ENCODE assay signal across 8 mouse cellular contexts in genomic region chr19:47403391-47404379, GRCm38 (mm10).
DNase-seq lines count a peak whose midpoint lies in the region; ATAC-seq and TF ChIP-seq lines count a peak whose summit lies in the region.

No protein-coding gene starts in this region.

- no peak overlapping the region for H3K9ac ChIP-seq in kidney, embryonic 14.5 days (ENCODE audit: low read depth, low read length)
- no peak overlapping the region for H3K9ac ChIP-seq in ES-E14 (ENCODE audit: insufficient read depth, low read depth, low read length, poor library complexity, severe bottlenecking)
- peak overlapping the region; percentile 69 for H3K9ac ChIP-seq in liver, embryonic 12.5 days

- 73% methylated on average over 3 of the region's 3 CpGs for WGBS in kidney, embryonic 14.5 days
- 55% methylated on average over 3 of the region's 3 CpGs for WGBS in liver, embryonic 12.5 days (ENCODE audit: insufficient replicate concordance)

- in situ Hi-C loops in ES-E14 (cut with MboI; ENCODE audit: low sequenced_read_pairs in 2 of 2, unreplicated experiment in 2 of 2) = no loop called here

- no peaks in the 10 kb centered on the region for H3K9me3 ChIP-seq in kidney, embryonic 14.5 days (ENCODE audit: control insufficient read depth, low read length)
- no peaks in the 10 kb centered on the region for H3K9me3 ChIP-seq in ES-E14 (ENCODE audit: control insufficient read depth, insufficient read depth, low read depth, low read length)
- no peaks in the 10 kb centered on the region for H3K9me3 ChIP-seq in liver, embryonic 12.5 days (replicated peaks)

- H3K27me3 ChIP-seq in kidney, embryonic 14.5 days (ENCODE audit: control insufficient read depth, insufficient read depth, low read length) = no peaks in the 10 kb centered on the region
- H3K27me3 ChIP-seq in liver, embryonic 12.5 days (replicated peaks) = no peaks in the 10 kb centered on the region

- H3K4me1 ChIP-seq in kidney, embryonic 14.5 days (ENCODE audit: control insufficient read depth, insufficient read depth, low read length) = peaks cover 25% of the 10 kb centered on the region
- peaks cover 2 to 29% of the 10 kb centered on the region in 2 experiments; a peak in 2 of 4 replicates for H3K4me1 ChIP-seq in ES-E14 (ENCODE audit: control insufficient read depth in 2 of 2, insufficient read depth in 2 of 2, low read length in 2 of 2, poor library complexity in 1 of 2)
- peaks cover 43% of the 10 kb centered on the region for H3K4me1 ChIP-seq in brown adipose tissue, adult 24 weeks (ENCODE audit: control insufficient read depth, insufficient read depth, insufficient read length, low read length)
- peaks cover 89% of the 10 kb centered on the region for H3K4me1 ChIP-seq in liver, embryonic 12.5 days

- no peak overlapping the region for H3K4me2 ChIP-seq in kidney, embryonic 14.5 days (replicated peaks; ENCODE audit: low read depth, low read length)
- peak overlapping the region; percentile 60 for H3K4me2 ChIP-seq in liver, embryonic 12.5 days

- H3K27ac ChIP-seq in kidney, embryonic 14.5 days (ENCODE audit: low read depth, low read length) = 0 out of 2 replicates have a peak overlapping the region, but pooled peaks have one; percentile 42
- peak overlapping the region; percentile 86 for H3K27ac ChIP-seq in ES-E14 (ENCODE audit: insufficient read depth, low read depth, low read length, poor library complexity, severe bottlenecking)
- peak overlapping the region; percentile 23 for H3K27ac ChIP-seq in brown adipose tissue, adult 24 weeks (replicated peaks; ENCODE audit: low read depth, low read length)
- peak overlapping the region; percentile 99 for H3K27ac ChIP-seq in liver, embryonic 12.5 days

- ATAC-seq in kidney, embryonic 14.5 days (ENCODE audit: low FRiP score, low TSS enrichment) = no peak
- no peak for ATAC-seq in liver, embryonic 12.5 days
- ATAC-seq in megakaryocyte progenitor cell, adult 5-6 weeks (replicated peaks; ENCODE audit: poor library complexity) = no peak

- no peaks in the 10 kb centered on the region for H3K36me3 ChIP-seq in kidney, embryonic 14.5 days (ENCODE audit: control insufficient read depth, insufficient read depth, low read length)
- no peaks in the 10 kb centered on the region for H3K36me3 ChIP-seq in ES-E14 (ENCODE audit: control insufficient read depth, insufficient read depth, low read length, poor library complexity, severe bottlenecking)
- H3K36me3 ChIP-seq in liver, embryonic 12.5 days = no peaks in the 10 kb centered on the region

- DNase-seq in kidney, postnatal 25 days = no peak
- DNase-seq in ES-E14 (ENCODE audit: low read depth, low spot score) = peak; percentile 77
- DNase-seq in layer of hippocampus, postnatal 36 days = no peak
- no peak for DNase-seq in urinary bladder, adult 18-20 months (ENCODE audit: low spot score in 2 of 2)

- H3K4me3 ChIP-seq in kidney, embryonic 14.5 days (ENCODE audit: low read length) = no peak overlapping the region
- no peak overlapping the region for H3K4me3 ChIP-seq in ES-E14 (ENCODE audit: insufficient read depth in 1 of 2, low read depth in 1 of 2, low read length in 2 of 2, poor library complexity in 1 of 2, severe bottlenecking in 1 of 2)
- no peak overlapping the region for H3K4me3 ChIP-seq in brown adipose tissue, adult 24 weeks (ENCODE audit: insufficient read depth, low read depth, low read length)
- 0 out of 2 replicates have a peak overlapping the region, but pooled peaks have one; percentile 4 for H3K4me3 ChIP-seq in liver, embryonic 12.5 days

TF ChIP-seq in ES-E14, 5 proteins besides CTCF, POLR2A, EP300 and RAD21:
- no peak for TF ChIP-seq ZC3H11A (IDR thresholded peaks at IDR 0.05; ENCODE audit: borderline replicate concordance, low read depth, low read length)
- no peak for TF ChIP-seq ZNF384 (IDR thresholded peaks at IDR 0.05; ENCODE audit: low read depth, low read length)
- peak; percentile 25; the same call in 1 of the 2 replicates for TF ChIP-seq CHD2 (IDR thresholded peaks at IDR 0.05; ENCODE audit: low read depth, low read length)
- TF ChIP-seq MAFK (IDR thresholded peaks at IDR 0.05; ENCODE audit: insufficient read depth, low read depth, low read length) = no peak
TF ChIP-seq in ES-E14: peak in this region for 1.

Comparison
In these comparisons a context has a peak if more than half of its experiments do, and no peak if none do; other contexts are left out.
1. H3K27ac ChIP-seq: peak in every context shown above with its lines; median percentile 99 in liver, embryonic 12.5 days; 86 in ES-E14; 42 in kidney, embryonic 14.5 days; 23 in brown adipose tissue, adult 24 weeks.